Mouse (Mus musculus): ENCODE results near the gene Fzd4. TPM values are rescaled to one million over a fixed set of nuclear protein-coding genes. Genes with fewer than 3 reads are reported as not detected.

Fzd4 gene
- 5.4 and 5.7 TPM in 2 replicates for polyA plus RNA-seq (2015; fragmentation: Nextera tagmentation; extraction: Ambion mirVana)

DNA sequence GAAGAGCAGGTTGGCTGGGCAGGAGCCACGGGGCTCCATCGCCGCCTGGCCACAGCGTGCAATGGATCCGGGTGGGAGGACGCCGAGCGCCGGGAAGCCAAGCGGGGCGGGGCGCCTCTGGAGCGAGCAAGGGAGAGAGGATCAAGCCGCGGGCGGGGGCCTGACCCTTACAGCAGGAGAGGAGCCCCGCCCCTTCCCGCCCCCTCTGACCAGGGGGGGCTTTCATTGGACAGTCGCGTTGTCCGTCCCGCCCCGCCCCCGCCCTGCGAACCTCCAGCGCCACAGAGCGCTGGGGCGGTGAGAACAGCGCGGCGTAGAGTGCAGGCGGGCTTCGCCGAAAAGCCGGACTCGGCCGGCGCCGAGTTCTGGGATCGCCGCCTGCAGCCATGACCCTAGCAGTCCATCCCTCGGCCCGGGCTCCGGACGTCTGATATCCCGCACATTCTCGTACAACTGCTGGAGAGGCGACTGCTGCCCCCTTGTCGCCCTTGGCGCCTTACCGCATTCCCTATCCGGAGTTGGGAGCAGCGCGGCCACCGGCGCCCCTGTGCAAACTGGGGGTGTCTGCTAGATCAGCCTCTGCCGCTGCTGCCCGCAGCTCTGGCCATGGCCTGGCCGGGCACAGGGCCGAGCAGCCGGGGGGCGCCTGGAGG lies at the start of gene Fzd4, which contains the start of gene Tmem135:
Fzd4 (plus strand) TSS at position 275 of the 653 bp plus-strand sequence.
Tmem135 (minus strand) TSS at position 142 of the 653 bp plus-strand sequence.
- WGBS, result 1% methylated on average over 62 of the region's 62 CpGs
- Histone ChIP-seq H3K27ac (peak within 1 kb of the TSS; percentile 58), H3K9me3 (no peaks in the 10 kb centered on the region), H3K4me3 (peak within 1 kb of the TSS; percentile 75), H3K9ac (peak within 1 kb of the TSS; percentile 89), H3K4me1 (peaks cover 8% of the 10 kb centered on the region), H3K27me3 (peaks cover 10% of the 10 kb centered on the region), H3K36me3 (peaks cover 16% of the 10 kb centered on the region), H3K4me2 (peak within 1 kb of the TSS; percentile 99)
- peak; percentile 93 for ATAC-seq (ENCODE audit: insufficient number of reproducible peaks, insufficient read depth, low FRiP score, low TSS enrichment, low read depth)

DNA sequence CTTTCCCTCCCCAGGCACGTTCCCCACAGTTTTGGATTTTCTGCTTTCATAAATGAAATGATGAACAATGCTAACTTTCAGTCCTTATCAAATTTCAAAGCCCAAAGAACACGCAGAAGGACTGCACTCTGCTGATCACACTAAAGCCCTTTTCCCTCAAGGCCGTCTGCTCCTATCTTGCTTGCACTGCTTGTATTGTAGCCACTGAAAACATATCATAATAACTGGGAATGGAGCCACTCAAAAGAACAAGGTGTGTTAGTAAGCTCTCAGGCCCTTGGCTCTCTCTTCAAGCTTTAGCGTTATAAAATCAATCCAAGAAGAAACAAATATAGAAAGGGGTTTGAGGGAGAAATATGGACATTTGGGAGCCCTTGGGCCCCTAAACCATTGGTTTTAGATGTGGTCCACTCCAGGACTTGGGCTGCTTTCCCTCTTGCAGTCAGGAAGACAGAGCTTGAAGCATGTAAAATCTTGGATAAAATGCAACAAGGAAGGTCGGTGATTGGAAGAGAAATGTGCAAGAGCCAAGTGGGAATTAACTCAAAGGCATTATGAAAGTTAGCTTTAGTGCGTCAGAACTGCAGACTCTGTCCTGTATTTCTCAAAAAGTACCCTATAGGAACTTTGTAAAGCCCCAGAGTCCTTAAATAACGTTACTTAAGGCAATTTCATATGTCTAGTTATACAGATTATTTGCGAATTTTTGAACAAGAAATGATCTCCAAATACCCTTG lies 48.5 kb upstream of the Fzd4 start:
- ATAC-seq (ENCODE audit: insufficient number of reproducible peaks, insufficient read depth, low FRiP score, low TSS enrichment, low read depth), result no peak
- Histone ChIP-seq H3K27ac (peak overlapping the region; percentile 86), H3K9me3 (no peaks in the 10 kb centered on the region), H3K36me3 (no peaks in the 10 kb centered on the region), H3K4me3 (no peak overlapping the region), H3K27me3 (no peaks in the 10 kb centered on the region), H3K4me1 (peaks cover 15% of the 10 kb centered on the region), H3K4me2 (0 out of 2 replicates have a peak overlapping the region, but pooled peaks have one; percentile 16), H3K9ac (no peak overlapping the region)
- 43% methylated on average over 8 of the region's 8 CpGs for WGBS

DNA sequence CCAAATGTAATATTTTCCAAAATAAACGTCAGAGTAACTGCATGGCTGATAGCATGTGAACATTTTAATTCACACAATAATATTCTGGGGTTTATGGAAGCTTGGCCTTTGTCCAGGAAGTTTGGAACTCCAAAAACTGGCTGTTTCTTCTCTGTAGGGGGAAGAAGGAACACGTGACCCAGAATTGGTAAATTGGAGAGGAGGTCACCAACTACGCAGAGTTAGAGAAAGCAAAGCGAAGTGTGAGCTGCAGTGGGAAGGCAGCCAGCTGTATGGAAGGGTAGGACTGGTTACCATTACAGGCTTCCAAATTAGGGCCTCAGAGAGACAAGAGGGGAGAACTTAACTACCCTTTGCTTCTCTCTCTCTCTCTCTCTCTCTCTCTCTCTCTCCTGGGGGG lies 47.8 kb upstream of the Fzd4 start:
- H3K4me1 ChIP-seq, result peaks cover 15% of the 10 kb centered on the region
- no peaks in the 10 kb centered on the region for H3K36me3 ChIP-seq
- no peak overlapping the region for H3K9ac ChIP-seq
- ATAC-seq (ENCODE audit: insufficient number of reproducible peaks, insufficient read depth, low FRiP score, low TSS enrichment, low read depth), result peak; percentile 85
- peak overlapping the region; percentile 16; the same call in 1 of the 2 replicates for H3K4me2 ChIP-seq
- no peaks in the 10 kb centered on the region for H3K9me3 ChIP-seq
- no peaks in the 10 kb centered on the region for H3K27me3 ChIP-seq
- no peak overlapping the region for H3K4me3 ChIP-seq
- WGBS, result 22% methylated on average over 4 of the region's 4 CpGs
- H3K27ac ChIP-seq, result peak overlapping the region; percentile 86

DNA sequence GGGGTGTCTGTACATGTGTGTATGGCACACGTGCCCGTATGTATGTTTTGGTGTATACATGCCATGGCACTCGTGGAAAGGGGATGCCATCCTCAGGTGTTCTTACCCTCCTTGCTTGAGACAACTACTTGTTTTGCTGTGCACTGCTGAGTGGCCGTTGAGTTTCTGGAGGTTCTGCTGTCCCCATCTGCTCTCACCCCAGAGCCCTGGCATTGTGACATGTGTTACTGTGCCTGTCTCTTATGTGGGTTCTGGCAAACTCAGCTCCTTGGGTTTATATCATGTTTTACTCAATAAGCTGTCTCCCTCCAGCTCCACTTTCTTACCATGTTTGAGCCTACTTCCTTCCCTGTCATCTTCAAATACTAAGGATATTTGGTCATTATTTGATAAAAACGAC lies 40.2 kb upstream of the Fzd4 start:
- Histone ChIP-seq H3K4me3 (no peak overlapping the region), H3K36me3 (no peaks in the 10 kb centered on the region), H3K9ac (no peak overlapping the region), H3K4me1 (no peaks in the 10 kb centered on the region), H3K27me3 (no peaks in the 10 kb centered on the region), H3K4me2 (no peak overlapping the region), H3K9me3 (no peaks in the 10 kb centered on the region), H3K27ac (no peak overlapping the region)
- WGBS, result 89% methylated on average over 5 of the region's 5 CpGs
- no peak for ATAC-seq (ENCODE audit: insufficient number of reproducible peaks, insufficient read depth, low FRiP score, low TSS enrichment, low read depth)

DNA sequence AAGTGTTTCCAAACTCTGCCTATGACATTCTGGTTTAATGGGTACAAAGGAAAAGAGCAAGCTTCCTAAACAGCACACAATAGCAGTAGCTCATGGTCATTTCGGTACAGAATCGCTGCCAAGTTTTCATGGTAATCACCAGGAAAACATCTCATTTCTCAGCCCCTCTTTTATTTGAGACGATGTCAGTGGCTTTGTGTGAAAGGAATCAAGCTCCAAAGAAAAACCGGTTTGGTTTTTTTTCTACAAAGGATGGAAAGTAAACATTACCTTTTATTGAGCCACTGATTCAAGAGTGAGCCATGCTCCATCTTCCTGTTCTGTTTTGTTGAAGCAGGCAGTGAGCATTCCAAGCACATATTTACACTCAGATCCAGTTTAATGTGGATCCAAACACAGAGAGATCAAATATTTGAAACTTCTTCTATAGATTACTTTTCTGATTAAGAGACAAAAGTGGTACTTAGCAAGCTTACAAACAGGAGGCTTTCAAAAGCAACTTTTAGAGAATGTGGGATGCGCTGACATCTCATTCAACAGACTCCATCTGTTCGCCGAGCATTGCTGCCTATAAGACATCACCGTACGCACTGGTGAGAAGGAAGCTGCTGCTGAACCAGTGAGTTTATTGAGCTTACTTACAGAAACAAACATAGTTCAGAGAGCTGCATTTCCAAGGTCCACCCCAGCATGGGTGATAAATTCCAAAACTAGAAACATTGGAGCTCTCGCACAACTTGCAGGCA lies 38.8 kb upstream of the Fzd4 start:
- no peaks in the 10 kb centered on the region for H3K36me3 ChIP-seq
- ATAC-seq (ENCODE audit: insufficient number of reproducible peaks, insufficient read depth, low FRiP score, low TSS enrichment, low read depth), result no peak
- H3K27me3 ChIP-seq, result no peaks in the 10 kb centered on the region
- no peaks in the 10 kb centered on the region for H3K9me3 ChIP-seq
- no peak overlapping the region for H3K9ac ChIP-seq
- H3K4me1 ChIP-seq, result no peaks in the 10 kb centered on the region
- H3K4me2 ChIP-seq, result no peak overlapping the region
- no peak overlapping the region for H3K4me3 ChIP-seq
- H3K27ac ChIP-seq, result no peak overlapping the region
- 81% methylated on average over 10 of the region's 10 CpGs for WGBS

DNA sequence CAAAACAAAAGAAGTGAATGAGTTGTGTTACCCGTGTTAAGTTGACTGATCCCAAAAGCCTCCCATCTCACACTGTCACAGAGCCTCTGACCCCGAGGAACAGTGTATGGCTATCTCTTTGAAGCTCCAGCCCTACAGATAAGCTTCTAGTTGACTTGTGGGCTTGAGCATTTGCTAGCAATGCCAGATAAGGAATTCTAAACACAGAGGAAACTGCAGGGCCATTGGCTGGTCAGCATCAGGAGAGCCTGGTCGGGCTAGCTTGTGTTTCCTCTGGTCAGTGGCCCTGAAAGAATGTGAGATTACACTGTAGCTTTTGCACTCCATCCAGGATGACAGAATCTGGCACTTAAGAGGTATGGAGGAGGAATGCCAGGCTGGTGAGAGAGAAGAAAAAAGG lies 36.5 kb upstream of the Fzd4 start:
- H3K4me3 ChIP-seq, result no peak overlapping the region
- no peak for ATAC-seq (ENCODE audit: insufficient number of reproducible peaks, insufficient read depth, low FRiP score, low TSS enrichment, low read depth)
- no peaks in the 10 kb centered on the region for H3K27me3 ChIP-seq
- H3K9ac ChIP-seq, result no peak overlapping the region
- H3K9me3 ChIP-seq, result no peaks in the 10 kb centered on the region
- H3K4me2 ChIP-seq, result no peak overlapping the region
- no peak overlapping the region for H3K27ac ChIP-seq
- H3K4me1 ChIP-seq, result no peaks in the 10 kb centered on the region
- WGBS, result 47% methylated on average over 3 of the region's 3 CpGs
- H3K36me3 ChIP-seq, result no peaks in the 10 kb centered on the region

DNA sequence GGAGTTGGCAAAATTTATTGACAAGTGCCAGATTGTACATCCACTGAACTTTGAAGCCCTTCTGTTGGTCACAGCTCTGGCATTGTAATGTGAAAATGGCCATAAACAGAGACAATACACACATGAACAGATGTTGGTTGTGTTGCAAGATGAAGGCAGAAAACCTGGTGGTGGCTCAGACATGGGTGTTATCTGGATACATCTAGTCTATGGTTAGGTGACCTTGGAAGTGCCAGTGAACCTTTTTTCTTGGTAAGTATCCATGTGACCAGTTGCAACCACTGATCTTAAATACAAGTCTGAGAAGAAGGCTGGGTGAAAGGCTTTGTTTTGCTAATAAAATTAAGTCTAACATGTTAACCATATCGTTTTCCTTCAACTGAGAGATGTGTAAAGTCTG lies 34.1 kb upstream of the Fzd4 start:
- Histone ChIP-seq H3K4me3 (no peak overlapping the region), H3K4me2 (no peak overlapping the region), H3K9ac (no peak overlapping the region), H3K4me1 (no peaks in the 10 kb centered on the region), H3K27me3 (no peaks in the 10 kb centered on the region), H3K27ac (no peak overlapping the region), H3K36me3 (no peaks in the 10 kb centered on the region), H3K9me3 (no peaks in the 10 kb centered on the region)
- no peak for ATAC-seq (ENCODE audit: insufficient number of reproducible peaks, insufficient read depth, low FRiP score, low TSS enrichment, low read depth)
- 70% methylated on average over 1 of the region's 1 CpGs for WGBS

DNA sequence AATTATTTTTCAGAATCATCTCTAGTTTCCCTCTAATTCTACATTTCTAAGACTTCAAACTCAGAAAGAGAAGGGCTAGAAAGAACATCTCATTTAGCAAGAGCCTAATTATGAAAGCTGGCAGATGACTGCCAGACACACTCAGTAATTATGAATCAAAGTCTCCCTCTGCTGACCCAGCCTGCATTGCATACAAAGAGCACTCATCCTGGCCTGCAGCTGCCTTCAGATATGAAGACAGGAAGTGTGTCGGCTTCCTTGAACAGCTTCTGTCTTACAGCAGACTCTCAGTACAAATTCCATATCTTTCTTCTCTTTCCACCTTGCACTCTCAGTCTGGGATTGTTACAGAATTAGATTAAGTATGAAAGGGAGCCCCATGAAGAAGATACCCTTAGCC lies 33.2 kb upstream of the Fzd4 start:
- Histone ChIP-seq H3K4me3 (no peak overlapping the region), H3K36me3 (no peaks in the 10 kb centered on the region), H3K27ac (no peak overlapping the region), H3K9ac (no peak overlapping the region), H3K9me3 (no peaks in the 10 kb centered on the region), H3K27me3 (no peaks in the 10 kb centered on the region), H3K4me1 (no peaks in the 10 kb centered on the region), H3K4me2 (no peak overlapping the region)
- ATAC-seq (ENCODE audit: insufficient number of reproducible peaks, insufficient read depth, low FRiP score, low TSS enrichment, low read depth), result no peak
- WGBS, result 32% methylated on average over 1 of the region's 1 CpGs

DNA sequence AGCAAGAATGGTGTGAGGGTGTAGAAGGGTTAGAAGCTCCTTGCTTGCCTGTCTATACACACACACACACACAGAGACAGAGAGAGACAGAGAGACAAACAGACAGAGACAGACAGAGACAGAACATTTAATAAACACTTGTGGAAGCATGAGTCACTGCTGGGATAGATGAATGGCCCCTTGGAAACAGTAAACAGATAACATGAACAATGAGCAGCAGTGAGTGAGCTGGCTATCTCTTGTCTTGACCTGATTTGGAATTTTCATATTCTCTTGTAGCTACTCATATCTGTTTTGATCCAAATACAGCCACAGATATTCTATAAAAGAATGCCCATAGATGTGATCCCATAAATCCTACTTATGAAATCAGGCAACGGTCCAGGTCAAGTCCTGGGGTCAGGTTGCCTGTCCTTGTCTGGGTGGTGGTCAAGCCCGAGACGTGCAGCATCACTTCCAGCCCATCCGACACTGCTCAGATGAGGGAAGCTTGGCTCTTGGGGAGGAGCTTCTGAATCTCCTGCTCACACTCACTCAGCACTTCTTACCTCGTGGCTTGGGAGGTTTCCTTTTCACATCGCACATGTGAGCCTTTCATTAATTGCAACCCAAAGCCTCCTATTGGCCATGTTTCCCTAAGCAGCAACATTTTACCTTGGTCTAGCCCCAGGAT lies 32.4 kb upstream of the Fzd4 start:
- no peaks in the 10 kb centered on the region for H3K9me3 ChIP-seq
- H3K36me3 ChIP-seq, result no peaks in the 10 kb centered on the region
- H3K27me3 ChIP-seq, result no peaks in the 10 kb centered on the region
- no peak for ATAC-seq (ENCODE audit: insufficient number of reproducible peaks, insufficient read depth, low FRiP score, low TSS enrichment, low read depth)
- H3K4me1 ChIP-seq, result no peaks in the 10 kb centered on the region
- H3K9ac ChIP-seq, result no peak overlapping the region
- H3K27ac ChIP-seq, result no peak overlapping the region
- no peak overlapping the region for H3K4me3 ChIP-seq
- H3K4me2 ChIP-seq, result no peak overlapping the region
- 70% methylated on average over 6 of the region's 6 CpGs for WGBS

DNA sequence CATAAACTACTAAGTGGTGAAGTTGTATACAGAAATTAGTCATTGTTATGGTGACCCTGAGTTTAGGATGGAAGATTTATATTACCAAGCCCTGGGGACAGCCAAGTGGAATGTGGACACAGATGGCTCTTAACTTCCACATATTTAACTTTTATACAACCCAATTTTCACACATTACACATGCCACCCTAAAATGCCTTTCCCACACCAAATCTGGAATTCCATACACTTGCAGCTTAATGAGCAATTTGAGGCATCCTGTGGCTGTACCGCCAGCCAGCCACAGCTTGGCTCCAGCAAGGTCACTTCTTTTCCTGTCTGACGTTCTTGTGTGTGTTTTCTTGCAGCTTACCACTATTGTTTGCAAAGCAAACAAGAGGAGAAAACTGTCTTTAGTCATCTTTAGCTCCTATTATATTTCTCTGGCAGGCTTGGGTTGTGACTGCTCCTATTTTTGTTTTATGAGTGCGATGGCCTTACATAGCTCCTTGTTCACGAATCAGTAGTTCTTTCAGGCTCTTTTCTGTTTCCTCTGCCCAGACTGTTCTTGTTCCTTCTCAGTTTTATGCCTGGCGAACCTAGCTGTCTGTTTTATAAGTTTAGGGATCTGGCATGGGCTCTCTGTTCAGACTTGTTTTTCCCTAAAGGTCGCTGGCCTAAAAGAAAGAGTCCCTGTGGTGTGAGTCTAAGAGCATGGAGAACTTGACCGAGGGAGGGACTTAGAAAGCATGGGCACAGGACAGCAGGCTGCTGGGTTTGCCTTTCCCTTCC lies 23.0 kb upstream of the Fzd4 start:
- Histone ChIP-seq H3K4me1 (peaks cover 6% of the 10 kb centered on the region; the same call in 1 of the 2 replicates), H3K9me3 (no peaks in the 10 kb centered on the region), H3K36me3 (no peaks in the 10 kb centered on the region), H3K9ac (no peak overlapping the region), H3K27me3 (no peaks in the 10 kb centered on the region), H3K4me2 (no peak overlapping the region), H3K4me3 (no peak overlapping the region), H3K27ac (peak overlapping the region; percentile 56)
- WGBS, result 56% methylated on average over 7 of the region's 7 CpGs
- no peak for ATAC-seq (ENCODE audit: insufficient number of reproducible peaks, insufficient read depth, low FRiP score, low TSS enrichment, low read depth)

DNA sequence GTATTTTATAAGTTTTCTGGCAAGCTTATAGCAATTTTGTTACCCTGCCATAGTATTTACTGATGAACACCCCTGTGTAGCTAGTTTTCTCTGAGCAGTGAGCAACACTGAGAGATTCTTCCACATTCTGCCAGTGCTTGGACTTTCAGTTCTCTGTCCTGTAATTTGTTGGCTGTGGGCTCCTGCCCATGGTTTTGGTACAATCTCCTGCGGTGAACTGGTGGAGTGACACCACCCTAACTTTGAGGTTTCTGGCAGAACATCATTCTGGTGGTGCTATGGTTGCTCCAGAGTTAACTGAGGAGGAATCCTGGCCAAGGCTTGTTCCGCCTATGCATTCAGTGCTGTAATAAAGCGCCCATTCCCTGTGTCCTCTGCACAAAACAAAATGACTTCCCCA lies 21.3 kb upstream of the Fzd4 start:
- no peak overlapping the region for H3K27ac ChIP-seq
- no peak for ATAC-seq (ENCODE audit: insufficient number of reproducible peaks, insufficient read depth, low FRiP score, low TSS enrichment, low read depth)
- 85% methylated on average over 3 of the region's 3 CpGs for WGBS

More for the DNA sequence above, 21.3 kb upstream of the Fzd4 start:
- peaks cover 6% of the 10 kb centered on the region; the same call in 1 of the 2 replicates for H3K4me1 ChIP-seq
- no peaks in the 10 kb centered on the region for H3K27me3 ChIP-seq
- H3K4me2 ChIP-seq, result no peak overlapping the region
- no peaks in the 10 kb centered on the region for H3K9me3 ChIP-seq
- no peak overlapping the region for H3K4me3 ChIP-seq
- H3K9ac ChIP-seq, result no peak overlapping the region
- no peaks in the 10 kb centered on the region for H3K36me3 ChIP-seq
